Mouse (Mus musculus): ENCODE data around the gene Tmem235.

DNA sequence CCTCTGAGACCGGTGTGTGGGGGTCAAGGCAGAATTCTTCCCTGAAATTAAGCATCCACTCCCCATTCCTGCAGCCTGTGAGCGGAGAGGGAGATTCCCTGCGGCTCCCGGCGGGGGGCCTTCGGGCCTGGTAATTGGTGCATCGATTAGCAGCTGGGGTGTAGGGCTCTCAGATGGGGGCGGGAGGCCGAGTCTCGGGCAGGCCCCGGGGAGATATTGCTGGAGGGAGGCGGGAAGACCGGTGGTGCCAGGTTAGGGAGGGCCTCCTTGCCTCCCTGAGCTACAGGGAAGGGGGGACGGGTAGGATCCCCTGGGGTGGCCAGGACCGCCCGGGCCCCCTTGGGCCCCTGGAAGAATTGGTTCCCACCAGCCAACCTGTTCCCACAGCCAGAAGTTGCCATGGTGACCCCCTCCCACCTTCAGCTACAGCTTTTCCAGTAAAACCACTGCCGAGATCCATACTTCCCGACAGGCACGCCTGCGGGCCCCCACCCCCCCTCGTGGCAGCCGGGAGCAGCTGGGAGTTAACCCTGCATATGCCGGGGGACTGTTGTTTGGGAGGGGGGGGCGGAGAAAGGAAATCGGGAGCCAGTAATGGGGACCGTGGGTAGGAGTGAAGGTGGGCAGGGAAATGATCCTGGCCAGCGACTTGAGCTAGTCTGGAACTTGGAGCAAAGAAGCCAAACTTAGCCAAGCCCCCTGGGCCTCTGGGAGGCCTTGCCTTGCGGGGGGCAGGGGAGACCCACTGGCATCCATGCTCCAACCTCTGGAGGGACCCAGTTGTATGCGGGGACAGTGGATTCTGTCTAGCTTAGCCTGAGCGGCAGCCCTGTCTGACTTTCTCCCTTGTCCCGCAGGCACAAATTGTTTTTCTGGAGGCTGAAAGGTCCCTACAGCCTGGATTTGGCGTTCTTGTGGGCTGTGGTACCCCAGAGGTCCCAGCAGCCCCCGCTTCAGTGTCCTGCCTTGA, 28.6 kb downstream of the Tmem235 start:
- TF ChIP-seq CTCF (IDR thresholded peaks at IDR 0.05; ENCODE audit: control insufficient read depth, insufficient read depth, insufficient read length) (no peak), MAX (IDR thresholded peaks at IDR 0.05) (no peak), MYOD1 (IDR thresholded peaks at IDR 0.05; ENCODE audit: control insufficient read depth, insufficient read length, low read depth) (no peak), USF1 (IDR thresholded peaks at IDR 0.05; ENCODE audit: low read depth) (no peak), CEBPB (IDR thresholded peaks at IDR 0.05; ENCODE audit: low read depth) (no peak), MYOG (IDR thresholded peaks at IDR 0.05; ENCODE audit: control insufficient read depth, extremely low read depth, insufficient read length) (no peak), FOSL1 (IDR thresholded peaks at IDR 0.05; ENCODE audit: insufficient read depth, low read length, poor library complexity, severe bottlenecking) (no peak)
